Mouse (Mus musculus): ENCODE results near the gene Actn4. TPM values are rescaled to one million over a fixed set of nuclear protein-coding genes. Genes with fewer than 3 reads are reported as not detected.
"Not testable (repeated sequence)": the region's sequence is repeated elsewhere in the genome, so short reads cannot be mapped to it uniquely, and the experiment has no call there.

The Actn4 gene
- polyA plus RNA-seq, 1 experiment from 2014 or later = 109 TPM

GRCm38 (mm10) chr7:28894942-28895341, 67.2 kb downstream of the Actn4 start:
- 74% methylated on average over 5 of the region's 5 CpGs for whole genome bisulfite sequencing
- Histone ChIP-seq H3K36me3 (ENCODE audit: control insufficient read depth, insufficient read depth, low read length) (peaks cover 81% of the 10 kb centered on the region), H3K4me2 (ENCODE audit: low read depth, low read length) (no peak overlapping the region), H3K9me3 (ENCODE audit: control insufficient read depth, low read length) (no peaks in the 10 kb centered on the region), H3K4me1 (ENCODE audit: control insufficient read depth, insufficient read depth, low read length) (no peaks in the 10 kb centered on the region), H3K27me3 (ENCODE audit: control insufficient read depth, insufficient read depth, low read length) (0 out of 2 replicates have a peak, but pooled peaks cover 1% of the 10 kb centered on the region), H3K4me3 (ENCODE audit: low read depth, low read length) (no peak overlapping the region), H3K9ac (replicated peaks; ENCODE audit: low read depth, low read length) (no peak overlapping the region), H3K27ac (ENCODE audit: low read depth, low read length) (no peak overlapping the region)
- ATAC-seq (ENCODE audit: low read depth) = no peak

- ATAC-seq (ENCODE audit: low read depth) = peak; percentile 52; the same call in 1 of the 2 replicates
- Histone ChIP-seq H3K4me1 (ENCODE audit: control insufficient read depth, insufficient read depth, low read length) (no peaks in the 10 kb centered on the region), H3K4me3 (ENCODE audit: low read depth, low read length) (no peak overlapping the region), H3K27ac (ENCODE audit: low read depth, low read length) (no peak overlapping the region), H3K27me3 (ENCODE audit: control insufficient read depth, insufficient read depth, low read length) (peaks cover 11% of the 10 kb centered on the region; the same call in 1 of the 2 replicates), H3K4me2 (ENCODE audit: low read depth, low read length) (no peak overlapping the region), H3K36me3 (ENCODE audit: control insufficient read depth, insufficient read depth, low read length) (peaks cover 70% of the 10 kb centered on the region), H3K9ac (replicated peaks; ENCODE audit: low read depth, low read length) (no peak overlapping the region), H3K9me3 (ENCODE audit: control insufficient read depth, low read length) (no peaks in the 10 kb centered on the region)
- WGBS = 56% methylated on average over 7 of the region's 7 CpGs
Measured at GRCm38 (mm10) chr7:28893643-28894265, 68.4 kb downstream of the Actn4 start.

GRCm38 (mm10) chr7:28892601-28893000, 69.5 kb downstream of the Actn4 start:
- H3K27me3 ChIP-seq (ENCODE audit: control insufficient read depth, insufficient read depth, low read length) = peaks cover 19% of the 10 kb centered on the region
- no peak overlapping the region for H3K4me3 ChIP-seq (ENCODE audit: low read depth, low read length)
- peaks cover 59% of the 10 kb centered on the region for H3K36me3 ChIP-seq (ENCODE audit: control insufficient read depth, insufficient read depth, low read length)
- ATAC-seq (ENCODE audit: low read depth) = no peak
- no peak overlapping the region for H3K27ac ChIP-seq (ENCODE audit: low read depth, low read length)
- no peaks in the 10 kb centered on the region for H3K4me1 ChIP-seq (ENCODE audit: control insufficient read depth, insufficient read depth, low read length)
- 97% methylated on average over 17 of the region's 17 CpGs for WGBS
- H3K9ac ChIP-seq (replicated peaks; ENCODE audit: low read depth, low read length) = no peak overlapping the region
- no peaks in the 10 kb centered on the region for H3K9me3 ChIP-seq (ENCODE audit: control insufficient read depth, low read length)
- H3K4me2 ChIP-seq (ENCODE audit: low read depth, low read length) = no peak overlapping the region

- Histone ChIP-seq H3K27ac (ENCODE audit: low read depth, low read length) (no peak overlapping the region), H3K9ac (replicated peaks; ENCODE audit: low read depth, low read length) (0 out of 2 replicates have a peak overlapping the region, but pooled peaks have one; percentile 12), H3K4me1 (ENCODE audit: control insufficient read depth, insufficient read depth, low read length) (no peaks in the 10 kb centered on the region), H3K9me3 (ENCODE audit: control insufficient read depth, low read length) (no peaks in the 10 kb centered on the region), H3K4me2 (ENCODE audit: low read depth, low read length) (peak overlapping the region; percentile 42), H3K27me3 (ENCODE audit: control insufficient read depth, insufficient read depth, low read length) (peaks cover 22% of the 10 kb centered on the region), H3K36me3 (ENCODE audit: control insufficient read depth, insufficient read depth, low read length) (peaks cover 24% of the 10 kb centered on the region), H3K4me3 (ENCODE audit: low read depth, low read length) (peak overlapping the region; percentile 24)
- 2% methylated on average over 27 of the region's 27 CpGs for WGBS
- ATAC-seq (ENCODE audit: low read depth) = peak; percentile 61; the same call in 1 of the 2 replicates
Measured at GRCm38 (mm10) chr7:28888701-28889161, 73.4 kb downstream of the Actn4 start.

GRCm38 (mm10) chr7:28886486-28886885, 75.7 kb downstream of the Actn4 start:
- Histone ChIP-seq H3K9me3 (ENCODE audit: control insufficient read depth, low read length) (no peaks in the 10 kb centered on the region), H3K36me3 (ENCODE audit: control insufficient read depth, insufficient read depth, low read length) (0 out of 2 replicates have a peak, but pooled peaks cover 6% of the 10 kb centered on the region), H3K4me1 (ENCODE audit: control insufficient read depth, insufficient read depth, low read length) (no peaks in the 10 kb centered on the region), H3K27ac (ENCODE audit: low read depth, low read length) (no peak overlapping the region), H3K4me3 (ENCODE audit: low read depth, low read length) (no peak overlapping the region), H3K9ac (replicated peaks; ENCODE audit: low read depth, low read length) (no peak overlapping the region), H3K4me2 (ENCODE audit: low read depth, low read length) (no peak overlapping the region), H3K27me3 (ENCODE audit: control insufficient read depth, insufficient read depth, low read length) (peaks cover 22% of the 10 kb centered on the region)
- no peak for ATAC-seq (ENCODE audit: low read depth)
- 28% methylated on average over 14 of the region's 14 CpGs for WGBS

GRCm38 (mm10) chr7:28883704-28884103, 78.4 kb downstream of the Actn4 start:
- H3K27ac ChIP-seq (ENCODE audit: low read depth, low read length); ATAC-seq (ENCODE audit: low read depth); H3K4me2 ChIP-seq (ENCODE audit: low read depth, low read length); H3K4me1 ChIP-seq (ENCODE audit: control insufficient read depth, insufficient read depth, low read length); H3K36me3 ChIP-seq (ENCODE audit: control insufficient read depth, insufficient read depth, low read length); H3K9ac ChIP-seq (replicated peaks; ENCODE audit: low read depth, low read length); H3K4me3 ChIP-seq (ENCODE audit: low read depth, low read length); H3K9me3 ChIP-seq (ENCODE audit: control insufficient read depth, low read length): not testable (repeated sequence)
- H3K27me3 ChIP-seq (ENCODE audit: control insufficient read depth, insufficient read depth, low read length) = peaks cover 10% of the 10 kb centered on the region
- WGBS = 93% methylated on average over 4 of the region's 4 CpGs

GRCm38 (mm10) chr7:28883039-28883438, 79.1 kb downstream of the Actn4 start:
- no peaks in the 10 kb centered on the region for H3K4me1 ChIP-seq (ENCODE audit: control insufficient read depth, insufficient read depth, low read length)
- H3K9me3 ChIP-seq (ENCODE audit: control insufficient read depth, low read length) = no peaks in the 10 kb centered on the region
- H3K4me3 ChIP-seq (ENCODE audit: low read depth, low read length) = no peak overlapping the region
- no peaks in the 10 kb centered on the region for H3K36me3 ChIP-seq (ENCODE audit: control insufficient read depth, insufficient read depth, low read length)
- no peak overlapping the region for H3K9ac ChIP-seq (replicated peaks; ENCODE audit: low read depth, low read length)
- H3K4me2 ChIP-seq (ENCODE audit: low read depth, low read length) = no peak overlapping the region
- peaks cover 7% of the 10 kb centered on the region; the same call in 1 of the 2 replicates for H3K27me3 ChIP-seq (ENCODE audit: control insufficient read depth, insufficient read depth, low read length)
- WGBS = 81% methylated on average over 11 of the region's 11 CpGs
- H3K27ac ChIP-seq (ENCODE audit: low read depth, low read length) = no peak overlapping the region
- ATAC-seq (ENCODE audit: low read depth) = no peak

- Histone ChIP-seq H3K4me2 (ENCODE audit: low read depth, low read length) (no peak within 1 kb of the TSS), H3K27me3 (ENCODE audit: control insufficient read depth, insufficient read depth, low read length) (no peaks in the 10 kb centered on the region), H3K4me1 (ENCODE audit: control insufficient read depth, insufficient read depth, low read length) (no peaks in the 10 kb centered on the region), H3K9ac (replicated peaks; ENCODE audit: low read depth, low read length) (no peak within 1 kb of the TSS), H3K36me3 (ENCODE audit: control insufficient read depth, insufficient read depth, low read length) (no peaks in the 10 kb centered on the region), H3K9me3 (ENCODE audit: control insufficient read depth, low read length) (no peaks in the 10 kb centered on the region), H3K4me3 (ENCODE audit: low read depth, low read length) (no peak within 1 kb of the TSS), H3K27ac (ENCODE audit: low read depth, low read length) (no peak within 1 kb of the TSS)
- WGBS = 28% methylated on average over 13 of the region's 13 CpGs
- no peak for ATAC-seq (ENCODE audit: low read depth)
Measured at GRCm38 (mm10) chr7:28881199-28881598, 80.9 kb downstream of the Actn4 start, which contains the start of gene Capn12. Capn12 (plus strand) TSS chr7:28881422.

- 73% methylated on average over 10 of the region's 10 CpGs for WGBS
- H3K36me3 ChIP-seq (ENCODE audit: control insufficient read depth, insufficient read depth, low read length) = no peaks in the 10 kb centered on the region
- no peaks in the 10 kb centered on the region for H3K9me3 ChIP-seq (ENCODE audit: control insufficient read depth, low read length)
- H3K9ac ChIP-seq (replicated peaks; ENCODE audit: low read depth, low read length) = no peak overlapping the region
- ATAC-seq (ENCODE audit: low read depth) = no peak
- H3K27ac ChIP-seq (ENCODE audit: low read depth, low read length) = no peak overlapping the region
- no peak overlapping the region for H3K4me3 ChIP-seq (ENCODE audit: low read depth, low read length)
- no peak overlapping the region for H3K4me2 ChIP-seq (ENCODE audit: low read depth, low read length)
- no peaks in the 10 kb centered on the region for H3K27me3 ChIP-seq (ENCODE audit: control insufficient read depth, insufficient read depth, low read length)
- H3K4me1 ChIP-seq (ENCODE audit: control insufficient read depth, insufficient read depth, low read length) = no peaks in the 10 kb centered on the region
Measured at GRCm38 (mm10) chr7:28880554-28880953, 81.6 kb downstream of the Actn4 start.
